Mouse (Mus musculus) cerebellum, adult 2 months (tissue): ENCODE results near the gene Rbm6. TPM values are rescaled to one million over a fixed set of nuclear protein-coding genes. Genes with fewer than 3 reads are reported as not detected.

Experiments
- DNase-seq, 2 experiments: peaks; one replicate each; pipeline ENCODE4 v3.0.0; 2021
- H3K27ac ChIP-seq: fragments of 200-500 bp; 2 replicates; pipeline ENCODE4 v1.5.1; 2012; ENCODE audit warnings: low read length, control low read depth, inconsistent platforms; ENCODE audit not compliant: insufficient read depth
- H3K27me3 ChIP-seq: fragments of 200-500 bp; 2 replicates; pipeline ENCODE4 v1.6.1; 2012; ENCODE audit warnings: inconsistent platforms, mild to moderate bottlenecking, low read length, moderate library complexity; ENCODE audit not compliant: control insufficient read depth, insufficient read depth
- H3K4me1 ChIP-seq: fragments of 200-500 bp; 2 replicates; pipeline ENCODE4 v1.6.1; 2011; ENCODE audit warnings: low read length; ENCODE audit not compliant: control insufficient read depth, insufficient read depth
- H3K4me3 ChIP-seq: fragments of 200-500 bp; replicated peaks from 2 replicates; pipeline ENCODE3; 2011; ENCODE audit warnings: mild to moderate bottlenecking, low read depth, low read length, control low read depth; ENCODE audit not compliant: insufficient read depth
- CTCF ChIP-seq: fragments of 200-500 bp; IDR thresholded peaks from 2 replicates; pipeline ENCODE4 v1.5.1; 2011; ENCODE audit warnings: low read depth, mild to moderate bottlenecking, control low read depth, low read length, moderate library complexity, borderline replicate concordance; ENCODE audit not compliant: insufficient read depth
- POLR2A ChIP-seq: fragments of 200-500 bp; IDR thresholded peaks from 2 replicates; pipeline ENCODE4 v1.6.1; 2011; ENCODE audit warnings: low read length, control low read depth, borderline replicate concordance; ENCODE audit not compliant: insufficient read depth
- WGBS: fragments of 180-500 bp; shearing (Covaris S2); methylation state at CpG from one replicate; pipeline ENCODE4 v1.1.7; 2018; 5-methylcytosine and 5-hydroxymethylcytosine counted together
- polyA plus RNA-seq: library from polyadenylated mRNA; depleted of rRNA; stranded (reverse); fragments of >200 nt; gene quantifications from 2 replicates; pipeline ENCODE4 v1.2.3, GENCODE M21; 2012

Gene Rbm6
- polyA plus RNA-seq, 1 experiment: 64.5 TPM

- no peaks in the 10 kb centered on the region for H3K27me3 ChIP-seq
- WGBS: 20% methylated on average over 7 of the region's 7 CpGs
- no peak overlapping the region for H3K4me3 ChIP-seq
- TF ChIP-seq CTCF (peak; percentile 98), POLR2A (no peak)
- no peak overlapping the region for H3K27ac ChIP-seq
- DNase-seq: peak; percentile 75 to 87
- peaks cover 15% of the 10 kb centered on the region for H3K4me1 ChIP-seq
These were observed 134.8 kb downstream of the Rbm6 start for GRCm38 (mm10) chr9:107738020-107738840.

- H3K4me3 ChIP-seq: peak overlapping the region; percentile 3
These were observed 136.9 kb downstream of the Rbm6 start for GRCm38 (mm10) chr9:107736185-107736485.

GRCm38 (mm10) chr9:107735356-107736184 is 137.5 kb downstream of the Rbm6 start:
- no peaks in the 10 kb centered on the region for H3K27me3 ChIP-seq
- peak overlapping the region; percentile 3 for H3K4me3 ChIP-seq
- peak in 1 of 2 experiments; percentile 26 for DNase-seq
- no peak overlapping the region for H3K27ac ChIP-seq
- TF ChIP-seq POLR2A: no peak
- TF ChIP-seq CTCF: no peak
- peaks cover 15% of the 10 kb centered on the region for H3K4me1 ChIP-seq
- 6% methylated on average over 17 of the region's 17 CpGs for WGBS

More at GRCm38 (mm10) chr9:107736185-107736485, 136.9 kb downstream of the Rbm6 start:
- no peak overlapping the region for H3K27ac ChIP-seq
- WGBS: 2% methylated on average over 7 of the region's 7 CpGs
- TF ChIP-seq POLR2A (no peak), CTCF (no peak)
- DNase-seq: peak in 1 of 2 experiments; percentile 25
- H3K4me1 ChIP-seq: peaks cover 15% of the 10 kb centered on the region
- no peaks in the 10 kb centered on the region for H3K27me3 ChIP-seq

- WGBS: 46% methylated on average over 7 of the region's 7 CpGs
- H3K27ac ChIP-seq: no peak overlapping the region
- H3K27me3 ChIP-seq: no peaks in the 10 kb centered on the region
- H3K4me3 ChIP-seq: no peak overlapping the region
- no peak for DNase-seq
- H3K4me1 ChIP-seq: peaks cover 15% of the 10 kb centered on the region
- no peak for TF ChIP-seq CTCF
- no peak for TF ChIP-seq POLR2A
These were observed 138.5 kb downstream of the Rbm6 start for GRCm38 (mm10) chr9:107734567-107734971.

- DNase-seq: no peak
- TF ChIP-seq CTCF (no peak), POLR2A (no peak)
- peaks cover 3% of the 10 kb centered on the region; the same call in 1 of the 2 replicates for H3K4me1 ChIP-seq
- no peak overlapping the region for H3K27ac ChIP-seq
- WGBS: 76% methylated on average over 3 of the region's 3 CpGs
- H3K27me3 ChIP-seq: no peaks in the 10 kb centered on the region
- no peak overlapping the region for H3K4me3 ChIP-seq
These were observed 143.3 kb downstream of the Rbm6 start for GRCm38 (mm10) chr9:107729709-107730108.

- Histone ChIP-seq H3K4me3 (no peak overlapping the region), H3K4me1 (no peaks in the 10 kb centered on the region), H3K27me3 (no peaks in the 10 kb centered on the region), H3K27ac (no peak overlapping the region)
- no peak for DNase-seq
- no peak for TF ChIP-seq POLR2A
- TF ChIP-seq CTCF: no peak
- WGBS: 91% methylated on average over 6 of the region's 6 CpGs
These were observed 143.9 kb downstream of the Rbm6 start for GRCm38 (mm10) chr9:107728919-107729670.

GRCm38 (mm10) chr9:107727041-107727440 is 146.0 kb downstream of the Rbm6 start:
- no peaks in the 10 kb centered on the region; the same call in 1 of the 2 replicates for H3K4me1 ChIP-seq
- no peak overlapping the region for H3K4me3 ChIP-seq
- TF ChIP-seq POLR2A (no peak), CTCF (no peak)
- DNase-seq: no peak
- 57% methylated on average over 3 of the region's 3 CpGs for WGBS
- H3K27ac ChIP-seq: no peak overlapping the region
- no peaks in the 10 kb centered on the region for H3K27me3 ChIP-seq
